8 mouse cellular contexts compared by ENCODE assay signal in the genomic region with DNA sequence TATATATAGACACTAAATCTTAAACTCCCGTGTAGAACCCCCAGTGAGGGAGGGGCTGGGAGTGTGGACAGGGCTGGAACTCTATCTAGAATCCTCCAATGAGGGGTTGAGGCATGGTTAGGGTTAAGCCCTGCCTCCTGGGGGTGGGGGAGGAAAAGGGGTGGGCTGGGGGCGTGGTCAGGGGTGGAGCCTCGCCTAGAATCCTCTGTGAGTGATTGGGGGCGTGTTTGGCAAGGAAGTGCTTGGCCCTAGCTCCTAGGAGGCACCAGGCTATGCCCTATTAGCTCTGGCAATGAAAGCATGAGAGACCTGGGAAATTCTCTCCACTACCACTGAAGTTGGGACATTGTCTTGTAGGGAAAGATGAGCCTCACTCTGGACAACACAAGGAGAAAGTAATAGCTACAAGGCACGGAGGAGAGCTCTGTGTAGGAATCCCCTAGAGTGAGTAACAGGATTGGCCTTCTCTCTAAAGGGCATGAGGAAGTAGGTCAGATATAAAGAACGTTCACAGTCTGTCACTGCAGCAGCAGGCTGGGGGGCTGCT. TPM values are rescaled to one million over a fixed set of nuclear protein-coding genes. Genes with fewer than 3 reads are reported as not detected.
DNase-seq lines count a peak whose midpoint lies in the region; ATAC-seq lines count a peak whose summit lies in the region.

No protein-coding gene starts in this region.

- 7% methylated on average over 6 of the region's 6 CpGs for WGBS in embryonic facial prominence, embryonic 14.5 days
- 3% methylated on average over 6 of the region's 6 CpGs for WGBS in heart, embryonic 12.5 days
- 4% methylated on average over 6 of the region's 6 CpGs for WGBS in kidney, embryonic 16.5 days

- H3K9me3 ChIP-seq in embryonic facial prominence, embryonic 14.5 days (ENCODE audit: control insufficient read depth, low read length), result no peaks in the 10 kb centered on the region
- H3K9me3 ChIP-seq in heart, embryonic 12.5 days (replicated peaks), result no peaks in the 10 kb centered on the region
- no peaks in the 10 kb centered on the region for H3K9me3 ChIP-seq in kidney, embryonic 16.5 days (ENCODE audit: low read length)

- peak; percentile 58 to 63 for DNase-seq in B cell, adult 2 months
- DNase-seq in R1 (ENCODE audit: low read depth, low spot score), result peak; percentile 92
- DNase-seq in embryonic facial prominence, embryonic 14.5 days (ENCODE audit: low spot score), result peak; percentile 87
- peak; percentile 86 for DNase-seq in lung, postnatal 4 days
- DNase-seq in retina, postnatal 7 days (ENCODE audit: low read depth, low spot score), result peak; percentile 63

- H3K27ac ChIP-seq in embryonic facial prominence, embryonic 14.5 days (replicated peaks; ENCODE audit: low read depth, low read length), result peak overlapping the region; percentile 74; the same call in 1 of the 2 replicates
- peak overlapping the region; percentile 99 for H3K27ac ChIP-seq in heart, embryonic 12.5 days (ENCODE audit: poor library complexity, severe bottlenecking)
- peak overlapping the region; percentile 88 for H3K27ac ChIP-seq in kidney, embryonic 16.5 days (ENCODE audit: low read length)

- peaks cover 26% of the 10 kb centered on the region for H3K4me1 ChIP-seq in embryonic facial prominence, embryonic 14.5 days (ENCODE audit: control insufficient read depth, insufficient read depth, low read length)
- H3K4me1 ChIP-seq in heart, embryonic 12.5 days (replicated peaks), result peaks cover 49% of the 10 kb centered on the region
- peaks cover 30% of the 10 kb centered on the region for H3K4me1 ChIP-seq in kidney, embryonic 16.5 days (ENCODE audit: insufficient read depth, low read length)

- peak overlapping the region; percentile 21; the same call in 1 of the 2 replicates for H3K4me3 ChIP-seq in embryonic facial prominence, embryonic 14.5 days (ENCODE audit: low read depth, low read length)
- H3K4me3 ChIP-seq in heart, embryonic 12.5 days, result peak overlapping the region; percentile 42
- H3K4me3 ChIP-seq in kidney, embryonic 16.5 days (ENCODE audit: low read length), result peak overlapping the region; percentile 41

- no peak overlapping the region for H3K9ac ChIP-seq in embryonic facial prominence, embryonic 14.5 days (ENCODE audit: low read depth, low read length)
- H3K9ac ChIP-seq in heart, embryonic 12.5 days, result peak overlapping the region; percentile 72
- H3K9ac ChIP-seq in kidney, embryonic 16.5 days (replicated peaks; ENCODE audit: low read length), result peak overlapping the region; percentile 46

- no peaks in the 10 kb centered on the region for H3K27me3 ChIP-seq in embryonic facial prominence, embryonic 14.5 days (replicated peaks; ENCODE audit: control insufficient read depth, insufficient read depth, low read length)
- H3K27me3 ChIP-seq in heart, embryonic 12.5 days (replicated peaks), result no peaks in the 10 kb centered on the region
- H3K27me3 ChIP-seq in kidney, embryonic 16.5 days (ENCODE audit: insufficient read depth, low read length), result no peaks in the 10 kb centered on the region

- H3K36me3 ChIP-seq in embryonic facial prominence, embryonic 14.5 days (ENCODE audit: control insufficient read depth, insufficient read depth, low read length), result no peaks in the 10 kb centered on the region
- no peaks in the 10 kb centered on the region for H3K36me3 ChIP-seq in heart, embryonic 12.5 days
- H3K36me3 ChIP-seq in kidney, embryonic 16.5 days (ENCODE audit: insufficient read depth, low read length), result no peaks in the 10 kb centered on the region

- peak; percentile 64 for ATAC-seq in embryonic facial prominence, embryonic 14.5 days (ENCODE audit: low read depth)
- ATAC-seq in heart, embryonic 12.5 days (ENCODE audit: insufficient number of reproducible peaks, low FRiP score), result peak; percentile 76
- peak; percentile 74 for ATAC-seq in kidney, embryonic 16.5 days (ENCODE audit: low FRiP score, low TSS enrichment)
- no peak for ATAC-seq in activated CD4-positive, CD25-positive, alpha-beta regulatory T cell, adult 4 months

- peak overlapping the region; percentile 45 for H3K4me2 ChIP-seq in embryonic facial prominence, embryonic 14.5 days (ENCODE audit: low read depth, low read length)
- peak overlapping the region; percentile 71 for H3K4me2 ChIP-seq in heart, embryonic 12.5 days
- peak overlapping the region; percentile 59 for H3K4me2 ChIP-seq in kidney, embryonic 16.5 days (replicated peaks; ENCODE audit: low read depth, low read length)

RNA-seq across cellular contexts. Expression of gene Dot1l, which starts 2.9 kb away (rescaled TPM):
- polyA plus RNA-seq in embryonic facial prominence, embryonic 14.5 days (2014; fragmentation: Nextera tagmentation; extraction: Ambion mirVana), result 20.7 and 21.5 TPM in 2 replicates
- polyA plus RNA-seq in heart, embryonic 12.5 days (2016; fragmentation: Nextera tagmentation; extraction: Ambion mirVana), result 25.7 and 30.9 TPM in 2 replicates
- polyA plus RNA-seq in kidney, embryonic 16.5 days (2015; fragmentation: Nextera tagmentation; extraction: Ambion mirVana), result 17.3 and 20.7 TPM in 2 replicates
- 10 to 100 TPM; 13.6 to 18.0 TPM for polyA plus RNA-seq in activated CD4-positive, CD25-positive, alpha-beta regulatory T cell, adult 4 months (2017; shearing (Covaris generic))

RNA-seq across cellular contexts. Expression of gene Ap3d1, which starts 10.1 kb away (rescaled TPM):
- 67.6 and 75.8 TPM in 2 replicates for polyA plus RNA-seq in embryonic facial prominence, embryonic 14.5 days (2014; fragmentation: Nextera tagmentation; extraction: Ambion mirVana)
- polyA plus RNA-seq in heart, embryonic 12.5 days (2016; fragmentation: Nextera tagmentation; extraction: Ambion mirVana), result 56.5 and 58.9 TPM in 2 replicates
- polyA plus RNA-seq in kidney, embryonic 16.5 days (2015; fragmentation: Nextera tagmentation; extraction: Ambion mirVana), result 67.7 and 68.8 TPM in 2 replicates
- 10 to 100 TPM; 22.7 to 24.0 TPM for polyA plus RNA-seq in activated CD4-positive, CD25-positive, alpha-beta regulatory T cell, adult 4 months (2017; shearing (Covaris generic))

RNA-seq across cellular contexts. Expression of gene Sf3a2, which starts 45.8 kb away (rescaled TPM):
- polyA plus RNA-seq in embryonic facial prominence, embryonic 14.5 days (2014; fragmentation: Nextera tagmentation; extraction: Ambion mirVana), result 69.6 TPM in 2 replicates
- polyA plus RNA-seq in heart, embryonic 12.5 days (2016; fragmentation: Nextera tagmentation; extraction: Ambion mirVana), result 51.2 and 58.3 TPM in 2 replicates
- polyA plus RNA-seq in kidney, embryonic 16.5 days (2015; fragmentation: Nextera tagmentation; extraction: Ambion mirVana), result 71.2 and 87.3 TPM in 2 replicates
- 10 to 100 TPM; 18.9 to 19.9 TPM for polyA plus RNA-seq in activated CD4-positive, CD25-positive, alpha-beta regulatory T cell, adult 4 months (2017; shearing (Covaris generic))

RNA-seq across cellular contexts. Expression of gene Plekhj1, which starts 46.3 kb away (rescaled TPM):
- polyA plus RNA-seq in embryonic facial prominence, embryonic 14.5 days (2014; fragmentation: Nextera tagmentation; extraction: Ambion mirVana), result 102 and 111 TPM in 2 replicates
- 82.4 and 83.2 TPM in 2 replicates for polyA plus RNA-seq in heart, embryonic 12.5 days (2016; fragmentation: Nextera tagmentation; extraction: Ambion mirVana)
- 123 and 129 TPM in 2 replicates for polyA plus RNA-seq in kidney, embryonic 16.5 days (2015; fragmentation: Nextera tagmentation; extraction: Ambion mirVana)
- 100 to 1,000 TPM; 121 to 156 TPM for polyA plus RNA-seq in activated CD4-positive, CD25-positive, alpha-beta regulatory T cell, adult 4 months (2017; shearing (Covaris generic))

RNA-seq across cellular contexts. Expression of gene Izumo4, which starts 50.2 kb away (rescaled TPM):
- 10.3 and 14.4 TPM in 2 replicates for polyA plus RNA-seq in embryonic facial prominence, embryonic 14.5 days (2014; fragmentation: Nextera tagmentation; extraction: Ambion mirVana)
- 13.2 and 18.4 TPM in 2 replicates for polyA plus RNA-seq in heart, embryonic 12.5 days (2016; fragmentation: Nextera tagmentation; extraction: Ambion mirVana)
- polyA plus RNA-seq in kidney, embryonic 16.5 days (2015; fragmentation: Nextera tagmentation; extraction: Ambion mirVana), result 23.3 and 23.8 TPM in 2 replicates
- polyA plus RNA-seq in activated CD4-positive, CD25-positive, alpha-beta regulatory T cell, adult 4 months (2017; shearing (Covaris generic)), result 10 to 100 TPM; 80.1 to 96.5 TPM
